Mouse (Mus musculus): ENCODE measurements around the gene Rundc3b. TPM values are rescaled to one million over a fixed set of nuclear protein-coding genes. Genes with fewer than 3 reads are reported as not detected.

Gene Rundc3b
- polyA plus RNA-seq, 1 experiment from 2014 or later, result 1.4 TPM

DNA sequence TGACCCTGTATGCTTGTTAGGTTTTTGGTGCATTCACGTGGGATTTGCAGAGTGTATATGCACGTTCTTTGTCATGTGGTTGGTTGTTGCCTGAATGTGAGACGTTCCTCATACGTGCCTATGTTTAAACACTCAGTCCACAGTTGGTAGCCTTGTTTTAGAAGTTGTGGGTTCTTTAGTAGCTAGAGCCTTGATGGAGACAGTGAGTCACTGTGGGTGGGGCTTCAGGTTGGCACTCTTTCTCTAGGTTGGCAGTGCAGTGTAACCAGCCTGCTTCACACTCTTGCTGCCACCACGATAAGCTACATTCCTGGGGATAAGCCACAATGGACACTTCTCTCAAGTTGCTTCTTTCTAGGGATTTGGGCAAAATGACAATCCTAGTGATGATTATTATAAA, 166.2 kb downstream of the Rundc3b start:
- no peak overlapping the region for H3K4me2 ChIP-seq (ENCODE audit: low read length)
- H3K36me3 ChIP-seq (ENCODE audit: control insufficient read depth, insufficient read depth, low read length), result peaks cover 13% of the 10 kb centered on the region; the same call in 1 of the 2 replicates
- no peak for ATAC-seq (ENCODE audit: insufficient number of reproducible peaks, insufficient read depth, low FRiP score, low read depth)
- WGBS, result 79% methylated on average over 5 of the region's 5 CpGs
- H3K4me1 ChIP-seq (ENCODE audit: control insufficient read depth in 2 of 2, insufficient read depth in 2 of 2, low read length in 2 of 2), result no peaks in the 10 kb centered on the region
- H3K27me3 ChIP-seq (ENCODE audit: control insufficient read depth, insufficient read depth, low read length), result no peaks in the 10 kb centered on the region
- no peak overlapping the region for H3K27ac ChIP-seq (replicated peaks in 1 of 2; ENCODE audit: control insufficient read depth in 1 of 2, insufficient read depth in 1 of 2, low read depth in 2 of 2, low read length in 2 of 2)
- no peak overlapping the region for H3K9ac ChIP-seq (ENCODE audit: low read length)
- no peak overlapping the region for H3K4me3 ChIP-seq (ENCODE audit: control insufficient read depth in 1 of 2, insufficient read depth in 1 of 2, low read depth in 1 of 2, low read length in 2 of 2)
- no peaks in the 10 kb centered on the region for H3K9me3 ChIP-seq (ENCODE audit: control insufficient read depth, low read length)

GRCm38 (mm10) chr5:8455565-8455964, 167.2 kb downstream of the Rundc3b start:
- Histone ChIP-seq H3K27me3 (ENCODE audit: control insufficient read depth, insufficient read depth, low read length) (no peaks in the 10 kb centered on the region), H3K9ac (ENCODE audit: low read length) (no peak overlapping the region), H3K4me2 (ENCODE audit: low read length) (no peak overlapping the region), H3K27ac (replicated peaks in 1 of 2; ENCODE audit: control insufficient read depth in 1 of 2, insufficient read depth in 1 of 2, low read depth in 2 of 2, low read length in 2 of 2) (no peak overlapping the region), H3K36me3 (ENCODE audit: control insufficient read depth, insufficient read depth, low read length) (peaks cover 13% of the 10 kb centered on the region; the same call in 1 of the 2 replicates), H3K9me3 (ENCODE audit: control insufficient read depth, low read length) (no peaks in the 10 kb centered on the region), H3K4me3 (ENCODE audit: control insufficient read depth in 1 of 2, insufficient read depth in 1 of 2, low read depth in 1 of 2, low read length in 2 of 2) (no peak overlapping the region), H3K4me1 (ENCODE audit: control insufficient read depth in 2 of 2, insufficient read depth in 2 of 2, low read length in 2 of 2) (no peaks in the 10 kb centered on the region)
- no peak for ATAC-seq (ENCODE audit: insufficient number of reproducible peaks, insufficient read depth, low FRiP score, low read depth)

Other genes with a start within 250 kb of the Rundc3b start
- gene Dbf4, start 200.2 kb downstream of the Rundc3b start, polyA plus RNA-seq (2014; fragmentation: Nextera tagmentation; extraction: Ambion mirVana), result 26.4 and 29.7 TPM in 2 replicates
- gene Slc25a40, start 200.1 kb downstream of the Rundc3b start, polyA plus RNA-seq (2014; fragmentation: Nextera tagmentation; extraction: Ambion mirVana), result 14.1 and 14.5 TPM in 2 replicates
- gene Abcb1a, start 37.1 kb upstream of the Rundc3b start, polyA plus RNA-seq (2014; fragmentation: Nextera tagmentation; extraction: Ambion mirVana), result 0.41 and 0.50 TPM in 2 replicates
- 0.98 and 1.4 TPM in 2 replicates for gene Abcb1b, start 175.2 kb upstream of the Rundc3b start, polyA plus RNA-seq (2014; fragmentation: Nextera tagmentation; extraction: Ambion mirVana)